Mouse (Mus musculus) gonadal fat pad, adult 2 months (tissue): Measurements from ENCODE around the gene Chac1. TPM values are rescaled to one million over a fixed set of nuclear protein-coding genes. Genes with fewer than 3 reads are reported as not detected.

ENCODE experiments used
- DNase-seq: peaks from one replicate; pipeline ENCODE4 v3.0.0-alpha.2; 2012; ENCODE audit warnings: low read depth
- polyA plus RNA-seq: library from polyadenylated mRNA; depleted of rRNA; stranded (reverse); fragments of >200 nt; gene quantifications from 2 replicates; pipeline ENCODE4 v1.2.3, GENCODE M21; 2012

Gene Chac1
- polyA plus RNA-seq, 1 experiment = 9.2 TPM

GRCm38 (mm10) chr2:119327942-119328526, 23.0 kb upstream of the Chac1 start:
- no peak for DNase-seq

DNA sequence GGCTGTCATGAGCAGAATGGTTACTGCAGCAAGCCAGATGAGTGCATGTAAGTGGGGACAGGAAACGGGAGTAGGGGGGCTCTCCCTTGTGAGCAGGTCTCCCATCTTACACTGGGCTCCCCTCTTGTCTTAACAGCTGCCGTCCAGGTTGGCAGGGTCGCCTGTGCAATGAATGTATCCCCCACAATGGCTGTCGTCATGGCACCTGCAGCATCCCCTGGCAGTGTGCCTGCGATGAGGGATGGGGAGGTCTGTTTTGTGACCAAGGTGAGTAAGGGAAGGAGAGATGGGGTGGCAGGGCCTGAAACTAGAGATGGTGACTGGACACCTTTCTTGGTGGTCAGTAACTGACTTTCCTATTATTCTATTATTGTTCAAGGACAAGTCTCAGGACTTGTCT, 22.5 kb upstream of the Chac1 start:
- no peak for DNase-seq

GRCm38 (mm10) chr2:119329123-119329817, 21.8 kb upstream of the Chac1 start:
- DNase-seq = no peak

GRCm38 (mm10) chr2:119330795-119331194, 20.2 kb upstream of the Chac1 start:
- no peak for DNase-seq

- no peak for DNase-seq
These were observed 18.8 kb upstream of the Chac1 start for GRCm38 (mm10) chr2:119332177-119332661.

DNA sequence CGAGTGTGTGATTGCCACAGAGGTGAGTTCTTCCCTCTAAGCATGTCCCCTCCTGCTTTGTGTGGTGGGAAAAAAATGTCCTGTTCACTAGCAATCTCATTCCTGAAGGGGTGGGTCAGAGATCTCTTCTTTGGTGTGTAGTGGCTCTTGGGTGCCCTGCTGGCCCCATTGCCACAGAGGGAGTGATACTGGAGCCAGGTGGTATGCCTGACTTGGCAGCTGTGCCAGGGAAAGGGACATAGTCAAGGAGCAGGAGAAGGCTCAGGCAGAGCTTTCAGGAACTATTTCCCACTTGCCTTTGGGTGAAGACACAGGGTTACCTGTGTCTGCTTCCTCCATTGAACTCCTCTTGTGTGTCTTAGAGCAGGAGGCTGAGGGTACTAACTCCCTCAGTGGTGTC, 16.9 kb upstream of the Chac1 start:
- DNase-seq = no peak

DNA sequence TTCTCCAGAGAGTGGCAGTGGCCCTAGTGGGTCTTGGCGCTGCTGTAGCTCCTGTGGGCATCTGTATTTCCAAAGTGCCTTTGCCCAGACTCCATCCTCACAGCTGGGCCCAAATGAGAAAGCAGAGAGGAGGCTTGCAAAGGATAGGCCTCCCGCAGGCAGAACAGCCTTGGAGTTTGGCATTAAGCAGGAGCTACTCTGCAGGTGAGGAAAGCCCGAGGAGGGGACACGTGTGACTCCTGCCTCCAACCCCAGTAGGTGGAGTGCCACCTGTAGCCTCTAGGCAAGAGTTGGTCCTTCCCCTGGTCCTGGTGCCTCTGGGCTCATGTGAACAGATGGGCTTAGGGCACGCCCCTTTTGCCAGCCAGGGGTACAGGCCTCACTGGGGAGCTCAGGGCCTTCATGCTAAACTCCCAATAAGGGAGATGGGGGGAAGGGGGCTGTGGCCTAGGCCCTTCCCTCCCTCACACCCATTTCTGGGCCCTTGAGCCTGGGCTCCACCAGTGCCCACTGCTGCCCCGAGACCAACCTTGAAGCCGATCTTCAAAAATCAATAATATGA, 16.0 kb upstream of the Chac1 start:
- DNase-seq = no peak

- DNase-seq = no peak
These were observed 15.5 kb upstream of the Chac1 start for GRCm38 (mm10) chr2:119335535-119335934.

DNA sequence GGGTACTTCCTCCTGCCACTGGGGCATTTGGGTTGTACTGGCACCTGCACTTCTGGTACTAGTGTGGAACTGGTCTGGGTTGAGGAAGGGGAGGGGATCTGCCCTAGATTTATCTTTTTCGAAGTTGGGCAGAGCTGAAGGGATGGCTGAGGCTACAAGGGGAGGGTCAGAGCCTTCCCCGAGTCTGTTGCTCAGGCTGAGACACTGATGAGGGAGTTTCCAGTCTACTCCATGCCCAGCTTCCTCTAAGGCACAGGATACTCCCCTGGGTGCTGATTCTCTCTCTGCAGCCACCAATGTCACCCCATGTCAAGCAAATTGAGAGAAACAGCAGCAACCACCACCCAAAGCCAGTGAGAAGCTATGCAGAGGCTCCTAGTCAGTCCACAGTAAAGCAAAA, 15.0 kb upstream of the Chac1 start:
- DNase-seq = no peak

GRCm38 (mm10) chr2:119336470-119336869, 14.6 kb upstream of the Chac1 start:
- DNase-seq = no peak

GRCm38 (mm10) chr2:119337425-119338265, 13.4 kb upstream of the Chac1 start:
- DNase-seq = no peak

- DNase-seq = no peak
These were observed 6.4 kb upstream of the Chac1 start for GRCm38 (mm10) chr2:119344537-119345138.

DNA sequence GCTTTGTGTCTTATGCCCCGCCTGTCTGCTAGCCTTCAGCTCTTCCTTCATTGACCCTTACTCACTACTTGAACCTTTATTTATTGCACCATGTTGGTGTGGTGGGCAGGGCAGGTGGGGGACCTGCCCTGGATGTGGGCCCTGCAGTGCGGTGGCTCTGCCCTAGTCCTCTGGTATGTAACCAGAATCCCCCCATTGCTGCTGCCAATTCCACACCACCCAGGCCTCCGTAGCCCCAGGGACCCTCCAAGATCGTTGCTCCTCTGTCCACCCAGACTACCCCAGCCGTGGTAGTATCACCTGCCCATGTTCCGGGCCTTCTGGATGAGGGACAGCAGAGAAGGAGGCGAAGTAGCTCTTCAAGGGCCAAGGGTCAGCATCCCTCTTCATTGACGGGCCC, 2.7 kb downstream of the Chac1 start:
- no peak for DNase-seq

DNA sequence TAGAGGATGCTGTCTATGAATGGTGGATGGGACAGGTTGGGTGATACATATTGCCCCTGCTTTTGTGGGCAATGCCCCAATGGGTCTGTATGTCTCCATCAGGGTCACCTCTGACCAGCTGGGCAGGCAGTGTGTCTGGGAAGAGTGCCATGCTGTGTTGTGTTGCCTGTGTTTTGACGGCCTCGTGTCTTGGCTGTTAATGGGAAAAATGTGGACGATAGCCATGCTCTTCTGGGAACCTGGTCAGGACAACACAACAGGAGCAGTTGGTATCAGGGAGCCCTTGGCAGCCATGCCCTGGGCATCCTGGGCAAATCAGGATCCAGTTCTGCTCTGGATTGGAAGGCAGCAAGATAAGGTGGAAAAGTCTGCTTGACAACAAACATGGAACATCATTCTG, 4.1 kb downstream of the Chac1 start:
- DNase-seq = no peak

DNA sequence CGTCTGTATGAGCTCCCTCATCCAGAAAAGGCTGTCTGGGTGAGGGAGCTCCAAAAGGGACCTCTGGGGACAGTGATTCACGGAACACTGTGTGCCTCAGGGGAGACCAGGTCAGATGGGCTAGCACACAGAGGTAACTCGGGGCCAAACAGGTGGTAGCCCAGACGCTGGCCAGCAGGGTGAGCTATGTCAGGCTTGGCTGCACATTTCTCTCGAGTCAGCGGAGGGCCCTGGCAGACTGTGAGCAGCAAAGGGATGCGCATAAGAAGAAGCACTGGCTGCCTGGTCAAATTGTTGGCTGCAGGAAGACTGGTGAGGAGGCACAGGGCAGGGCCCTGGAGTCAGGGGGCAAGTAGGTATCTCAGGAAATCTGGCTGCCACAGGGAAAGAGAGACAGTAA, 4.6 kb downstream of the Chac1 start:
- DNase-seq = no peak

- no peak for DNase-seq
These were observed 5.3 kb downstream of the Chac1 start for GRCm38 (mm10) chr2:119356310-119356709.

- DNase-seq = no peak
These were observed 5.8 kb downstream of the Chac1 start for GRCm38 (mm10) chr2:119356805-119357204.

DNA sequence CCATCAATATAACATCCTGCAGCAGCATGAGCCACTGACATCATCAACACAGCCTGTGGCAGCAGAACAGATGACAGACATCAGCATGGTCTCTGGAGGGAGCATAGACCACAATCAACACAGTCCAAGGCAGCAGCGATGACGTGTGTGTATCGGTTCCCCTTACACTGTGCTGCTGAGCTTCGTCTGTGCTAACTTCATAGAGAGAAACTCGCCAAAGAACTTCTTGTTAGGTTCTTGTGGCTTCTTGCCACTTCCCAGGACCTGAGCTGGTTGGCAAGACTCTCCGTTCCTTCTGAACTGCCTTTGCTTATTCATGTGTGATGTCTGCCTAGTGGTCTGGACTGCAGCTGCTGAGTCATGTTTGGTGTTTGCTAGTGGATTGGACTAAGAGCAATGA, 7.2 kb downstream of the Chac1 start:
- DNase-seq = no peak

DNA sequence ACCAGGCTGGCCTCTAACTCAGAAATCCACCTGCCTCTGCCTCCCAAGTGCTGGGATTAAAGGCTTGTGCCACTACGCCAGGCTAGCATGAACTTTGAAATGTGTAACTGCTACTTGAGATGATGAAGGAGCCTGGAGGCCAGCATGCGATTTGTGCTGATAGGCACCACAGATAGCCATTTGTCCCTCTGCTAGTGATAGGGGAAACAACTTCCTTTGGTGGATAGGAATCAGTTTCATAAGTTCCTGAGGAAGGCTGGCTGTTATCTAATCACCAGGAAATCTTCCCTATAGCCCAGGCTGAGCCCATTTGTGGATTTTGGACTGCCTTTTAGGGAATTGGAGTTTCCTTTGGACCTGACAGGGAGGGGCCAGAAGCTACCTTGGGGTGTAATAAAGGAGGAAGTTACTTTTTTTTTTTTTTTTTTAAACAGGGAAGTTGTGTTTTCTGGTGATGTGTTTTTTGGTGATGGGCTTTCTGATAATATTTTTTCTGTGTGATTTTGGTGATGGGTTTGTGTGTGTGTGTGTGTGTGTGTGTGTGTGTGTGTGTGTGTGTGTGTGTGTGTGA, 8.8 kb downstream of the Chac1 start:
- DNase-seq = no peak

DNA sequence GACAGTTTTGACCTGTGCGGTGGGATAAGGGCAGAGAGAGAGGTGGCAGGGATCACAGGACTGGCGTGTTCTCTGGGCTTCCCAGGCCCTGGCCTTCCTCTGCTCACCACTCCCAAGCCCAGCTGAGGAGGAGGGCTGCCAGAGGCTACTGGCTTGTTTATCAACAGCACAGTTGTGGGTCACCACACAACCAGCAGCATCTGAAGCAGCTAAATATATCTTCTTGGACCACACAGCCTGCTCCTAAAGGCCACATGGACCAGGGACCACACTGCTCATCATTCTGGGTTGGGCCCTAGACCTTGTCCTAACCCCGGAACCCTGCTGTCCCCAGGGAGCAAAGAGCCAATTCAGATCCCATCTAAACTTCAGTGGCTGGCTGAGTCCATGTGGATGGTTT, 13.9 kb downstream of the Chac1 start:
- no peak for DNase-seq

GRCm38 (mm10) chr2:119367346-119367745, 16.3 kb downstream of the Chac1 start:
- DNase-seq = no peak

GRCm38 (mm10) chr2:119370116-119370515, 19.1 kb downstream of the Chac1 start:
- DNase-seq = peak; percentile 17
